Mouse (Mus musculus) embryonic fibroblast, embryonic 13.5 days (primary cell): ENCODE measurements at regions not wholly inside any gene's neighbourhood (a gene's known extent, or its start where the extent isn't known, plus 50 kb on each side); places are given as distances from the start of the nearest gene placed in this dataset.

ENCODE experiments used
- H3K27ac ChIP-seq: 2 replicates; pipeline ENCODE4 v1.5.1; 2012; ENCODE audit warnings: low read length, control low read depth, inconsistent platforms; ENCODE audit not compliant: insufficient read depth
- H3K4me1 ChIP-seq: 2 replicates; pipeline ENCODE4 v1.6.1; 2011; ENCODE audit warnings: low read length; ENCODE audit not compliant: control insufficient read depth, insufficient read depth
- H3K4me3 ChIP-seq: 2 replicates; pipeline ENCODE4 v1.5.1; 2011; ENCODE audit warnings: mild to moderate bottlenecking, control low read depth, low read length; ENCODE audit not compliant: insufficient read depth
- CTCF ChIP-seq: IDR thresholded peaks from 2 replicates; pipeline ENCODE4 v1.5.1; 2011; ENCODE audit warnings: mild to moderate bottlenecking, control low read depth, low read length, moderate library complexity, borderline replicate concordance; ENCODE audit not compliant: insufficient read depth
- POLR2A ChIP-seq: IDR thresholded peaks from 2 replicates; pipeline ENCODE4 v1.6.1; 2011; ENCODE audit warnings: low read depth, mild to moderate bottlenecking, control low read depth, low read length, moderate library complexity

- Histone ChIP-seq H3K27ac (no peak overlapping the region), H3K4me1 (no peaks in the 10 kb centered on the region), H3K4me3 (no peak overlapping the region)
- TF ChIP-seq POLR2A (no peak), CTCF (no peak)
Observed at GRCm38 (mm10) chr2:159714633-159715032, 619.3 kb downstream of the Gm826 start.

- no peak for TF ChIP-seq CTCF
- TF ChIP-seq POLR2A, result no peak
- Histone ChIP-seq H3K4me1 (no peaks in the 10 kb centered on the region), H3K27ac (no peak overlapping the region), H3K4me3 (no peak overlapping the region)
Observed at GRCm38 (mm10) chr2:159718738-159719137, 615.2 kb downstream of the Gm826 start.

- Histone ChIP-seq H3K4me3 (no peak overlapping the region), H3K4me1 (no peaks in the 10 kb centered on the region), H3K27ac (no peak overlapping the region)
- TF ChIP-seq CTCF (no peak), POLR2A (no peak)
Observed at GRCm38 (mm10) chr2:159725158-159726076, 608.5 kb downstream of the Gm826 start.

- H3K4me3 ChIP-seq, result no peak overlapping the region
- TF ChIP-seq CTCF (no peak), POLR2A (no peak)
- no peaks in the 10 kb centered on the region for H3K4me1 ChIP-seq
- no peak overlapping the region for H3K27ac ChIP-seq
Observed at GRCm38 (mm10) chr2:159729301-159729700, 604.7 kb downstream of the Gm826 start.

GRCm38 (mm10) chr2:159730221-159730620 lies 603.7 kb downstream of the Gm826 start:
- no peak for TF ChIP-seq POLR2A
- no peak for TF ChIP-seq CTCF
- no peaks in the 10 kb centered on the region for H3K4me1 ChIP-seq

GRCm38 (mm10) chr2:159731305-159731704 lies 602.7 kb downstream of the Gm826 start:
- Histone ChIP-seq H3K27ac (no peak overlapping the region), H3K4me1 (no peaks in the 10 kb centered on the region), H3K4me3 (no peak overlapping the region)
- no peak for TF ChIP-seq POLR2A
- no peak for TF ChIP-seq CTCF

More at GRCm38 (mm10) chr2:159730221-159730620, 603.7 kb downstream of the Gm826 start:
- no peak overlapping the region for H3K4me3 ChIP-seq
- no peak overlapping the region for H3K27ac ChIP-seq

GRCm38 (mm10) chr2:159732413-159732812 lies 601.5 kb downstream of the Gm826 start:
- H3K27ac ChIP-seq, result no peak overlapping the region
- no peak overlapping the region for H3K4me3 ChIP-seq
- H3K4me1 ChIP-seq, result no peaks in the 10 kb centered on the region
- TF ChIP-seq CTCF, result no peak
- no peak for TF ChIP-seq POLR2A

GRCm38 (mm10) chr2:159734576-159734975 lies 599.4 kb downstream of the Gm826 start:
- Histone ChIP-seq H3K4me3 (no peak overlapping the region), H3K27ac (no peak overlapping the region), H3K4me1 (no peaks in the 10 kb centered on the region)
- TF ChIP-seq CTCF (no peak), POLR2A (no peak)

- no peak overlapping the region for H3K4me3 ChIP-seq
- no peak overlapping the region for H3K27ac ChIP-seq
- TF ChIP-seq CTCF (no peak), POLR2A (no peak)
- 0 out of 2 replicates have a peak, but pooled peaks cover 4% of the 10 kb centered on the region for H3K4me1 ChIP-seq
Observed at GRCm38 (mm10) chr2:159755541-159756011, 578.4 kb downstream of the Gm826 start.

GRCm38 (mm10) chr2:159760806-159761205 lies 573.2 kb downstream of the Gm826 start:
- no peak for TF ChIP-seq CTCF
- no peak for TF ChIP-seq POLR2A
- Histone ChIP-seq H3K27ac (no peak overlapping the region), H3K4me1 (no peaks in the 10 kb centered on the region), H3K4me3 (no peak overlapping the region)
